Mouse (Mus musculus) kidney, embryonic 15.5 days (tissue): ENCODE measurements at regions not wholly inside any gene's neighbourhood (a gene's known extent, or its start where the extent isn't known, plus 50 kb on each side); places are given as distances from the start of the nearest gene placed in this dataset.

ENCODE experiments used
- ATAC-seq: fragments of 200-750 bp; cut with Nextera tagmentation; replicated peaks from 2 replicates; pipeline ENCODE4 v1.8.0; 2017; ENCODE audit warnings: moderate TSS enrichment; ENCODE audit not compliant: low FRiP score
- H3K27ac ChIP-seq: fragments of 300-500 bp; sonication (generic); 2 replicates; pipeline ENCODE4 v1.5.1; 2015; ENCODE audit warnings: mild to moderate bottlenecking, inconsistent platforms
- H3K27me3 ChIP-seq: fragments of 300-500 bp; sonication (generic); 2 replicates; pipeline ENCODE4 v1.6.1; 2015; ENCODE audit warnings: inconsistent platforms
- H3K36me3 ChIP-seq: fragments of 300-500 bp; sonication (generic); 2 replicates; pipeline ENCODE4 v1.6.1; 2015; ENCODE audit warnings: inconsistent platforms
- H3K4me1 ChIP-seq: fragments of 300-500 bp; sonication (generic); 2 replicates; pipeline ENCODE4 v1.6.1; 2015; ENCODE audit warnings: inconsistent platforms
- H3K4me2 ChIP-seq: fragments of 300-500 bp; sonication (generic); 2 replicates; pipeline ENCODE4 v1.6.1; 2015; ENCODE audit warnings: moderate library complexity, mild to moderate bottlenecking, inconsistent platforms
- H3K4me3 ChIP-seq: fragments of 300-500 bp; sonication (generic); replicated peaks from 2 replicates; pipeline ENCODE4 v1.5.1; 2015; ENCODE audit warnings: mild to moderate bottlenecking, inconsistent platforms
- H3K9ac ChIP-seq: fragments of 300-500 bp; sonication (generic); 2 replicates; pipeline ENCODE4 v1.6.1; 2015; ENCODE audit warnings: mild to moderate bottlenecking, inconsistent platforms
- H3K9me3 ChIP-seq: fragments of 300-500 bp; sonication (generic); replicated peaks from 2 replicates; pipeline ENCODE4 v1.6.1; 2016; ENCODE audit warnings: inconsistent platforms
- WGBS: fragments of 180-500 bp; shearing (Covaris S2); methylation state at CpG from one replicate; pipeline ENCODE4 v1.1.7; 2015; ENCODE audit warnings: mixed read lengths; 5-methylcytosine and 5-hydroxymethylcytosine counted together

DNA sequence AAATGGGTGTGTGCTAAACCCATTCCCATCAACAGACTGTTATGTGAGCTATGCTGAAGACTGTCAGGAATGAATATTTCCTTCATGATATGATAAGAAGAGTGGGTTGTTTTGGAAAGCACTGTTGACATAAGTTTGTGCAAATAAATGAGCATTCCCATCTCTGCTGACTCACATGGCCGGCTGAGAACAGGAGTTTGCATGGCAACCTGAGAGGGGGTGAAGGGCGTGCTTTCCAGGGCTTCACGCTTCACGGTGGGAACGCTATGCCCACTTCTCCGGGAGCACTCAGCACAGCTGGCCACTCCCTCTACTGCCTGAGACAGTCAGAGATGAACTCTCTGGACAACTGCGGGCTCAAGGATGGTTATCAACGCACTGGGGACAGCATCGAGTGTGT lies 348.9 kb upstream of the Slc24a5 start:
- Histone ChIP-seq H3K4me1 (peaks cover 22% of the 10 kb centered on the region), H3K4me3 (no peak overlapping the region), H3K27ac (0 out of 2 replicates have a peak overlapping the region, but pooled peaks have one; percentile 72), H3K36me3 (no peaks in the 10 kb centered on the region), H3K9ac (no peak overlapping the region), H3K4me2 (no peak overlapping the region), H3K9me3 (no peaks in the 10 kb centered on the region), H3K27me3 (peaks cover 3% of the 10 kb centered on the region; the same call in 1 of the 2 replicates)
- peak; percentile 85 for ATAC-seq
- 44% methylated on average over 9 of the region's 9 CpGs for WGBS

DNA sequence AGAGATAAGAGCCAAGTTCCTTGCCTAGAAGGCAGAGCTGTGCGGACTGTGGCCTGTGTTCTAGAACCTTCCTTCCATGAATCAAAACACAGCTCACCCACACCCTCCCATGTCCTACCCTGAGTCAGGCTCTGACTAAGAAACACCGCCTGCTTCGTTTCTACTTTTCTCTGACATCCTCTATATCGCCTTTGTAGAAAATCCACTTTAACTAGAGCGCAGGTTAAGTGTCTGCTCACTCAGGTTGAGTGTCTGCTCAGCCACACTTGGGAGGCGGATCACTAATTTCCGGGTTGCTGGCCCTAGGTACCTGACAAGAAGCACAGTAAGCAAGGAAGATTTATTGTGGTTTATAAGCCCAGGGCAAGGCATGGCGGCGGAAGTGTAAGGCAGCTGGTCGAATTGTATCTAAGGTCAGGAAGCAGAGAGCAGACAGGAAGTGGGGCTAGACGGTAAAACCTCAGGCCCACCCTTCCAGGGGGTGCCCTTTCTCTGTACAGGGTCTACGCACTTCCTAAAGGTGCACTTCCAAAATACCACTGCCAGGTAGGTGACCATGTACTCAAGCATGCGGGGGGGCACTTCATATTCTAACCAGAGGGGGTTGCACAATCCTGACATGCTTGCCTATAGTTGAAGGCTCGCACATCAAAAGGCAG lies 348.0 kb upstream of the Slc24a5 start:
- Histone ChIP-seq H3K4me2 (0 out of 2 replicates have a peak overlapping the region, but pooled peaks have one; percentile 19), H3K27ac (peak overlapping the region; percentile 72), H3K4me3 (no peak overlapping the region), H3K9ac (no peak overlapping the region), H3K36me3 (no peaks in the 10 kb centered on the region), H3K9me3 (no peaks in the 10 kb centered on the region), H3K4me1 (peaks cover 22% of the 10 kb centered on the region), H3K27me3 (peaks cover 3% of the 10 kb centered on the region; the same call in 1 of the 2 replicates)
- WGBS = 30% methylated on average over 14 of the region's 14 CpGs
- ATAC-seq = peak; percentile 76

DNA sequence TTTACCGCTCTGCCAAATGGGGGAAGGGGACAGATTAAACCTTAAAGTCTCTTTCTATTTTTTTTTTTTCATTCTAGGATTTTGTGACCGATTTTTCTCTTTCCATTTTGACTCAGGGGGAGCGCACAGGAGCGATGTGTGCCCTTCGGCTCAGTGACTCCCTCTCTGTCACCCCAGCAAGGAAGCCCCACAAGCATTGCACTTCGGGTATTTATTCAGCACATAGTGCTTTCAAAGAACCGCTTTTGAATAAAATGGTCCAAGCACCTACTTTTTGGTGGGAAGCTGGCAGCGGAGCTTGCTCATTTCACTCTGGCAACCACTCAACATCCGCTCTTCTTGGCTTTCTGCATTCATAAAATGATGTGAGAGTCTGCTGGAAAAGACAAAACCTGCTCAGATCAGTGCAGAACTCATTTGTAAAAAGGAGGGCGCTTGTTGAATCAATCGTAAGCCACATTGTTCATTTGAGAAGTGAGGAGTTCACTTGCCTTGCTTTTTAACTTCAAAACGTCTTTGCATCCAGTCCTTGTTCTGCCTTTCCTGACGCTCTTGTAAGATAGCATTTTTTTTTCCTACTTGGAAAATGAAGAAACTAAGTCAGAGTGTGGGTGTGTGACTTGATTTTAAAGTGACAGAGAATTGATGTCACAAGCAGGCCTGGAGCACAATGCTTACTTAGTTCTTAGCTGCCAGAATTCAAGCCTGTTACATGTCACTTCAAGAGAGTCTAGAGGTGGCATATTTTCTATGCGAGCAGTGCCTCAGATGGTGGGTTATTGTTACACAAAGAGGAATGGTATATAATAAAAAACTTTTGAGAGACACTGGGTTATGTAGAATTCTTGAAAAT lies 347.1 kb upstream of the Slc24a5 start:
- peaks cover 27% of the 10 kb centered on the region for H3K4me1 ChIP-seq
- H3K9ac ChIP-seq = no peak overlapping the region
- ATAC-seq = no peak
- peak overlapping the region; percentile 45 for H3K27ac ChIP-seq
- H3K4me3 ChIP-seq = no peak overlapping the region
- WGBS = 74% methylated on average over 14 of the region's 14 CpGs
- H3K27me3 ChIP-seq = peaks cover 3% of the 10 kb centered on the region; the same call in 1 of the 2 replicates
- no peaks in the 10 kb centered on the region for H3K36me3 ChIP-seq
- H3K9me3 ChIP-seq = no peaks in the 10 kb centered on the region
- H3K4me2 ChIP-seq = no peak overlapping the region

DNA sequence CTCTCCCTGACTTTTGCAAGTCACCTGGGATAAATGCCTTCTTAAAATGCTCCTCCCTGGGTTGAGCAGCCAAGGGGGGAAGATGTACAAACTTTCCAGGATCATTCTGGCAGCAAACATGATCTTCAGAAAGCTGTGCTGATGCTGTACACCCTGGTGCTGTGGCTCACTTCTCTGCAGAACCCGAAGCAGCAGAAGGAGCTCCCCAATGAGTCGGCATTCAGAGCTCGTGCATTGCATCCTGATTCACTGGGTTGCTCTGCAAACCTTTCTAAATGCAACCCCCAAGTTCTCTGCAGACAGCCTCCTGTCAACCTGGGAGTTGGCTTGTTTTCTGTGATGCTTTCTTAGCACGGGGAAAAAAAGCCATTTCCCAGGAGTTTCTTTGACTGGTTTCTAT lies 343.8 kb upstream of the Slc24a5 start:
- WGBS = 52% methylated on average over 4 of the region's 4 CpGs
- Histone ChIP-seq H3K27ac (no peak overlapping the region), H3K9me3 (no peaks in the 10 kb centered on the region), H3K4me2 (no peak overlapping the region), H3K4me3 (no peak overlapping the region), H3K4me1 (peaks cover 22% of the 10 kb centered on the region), H3K9ac (no peak overlapping the region), H3K36me3 (no peaks in the 10 kb centered on the region), H3K27me3 (peaks cover 3% of the 10 kb centered on the region; the same call in 1 of the 2 replicates)
- ATAC-seq = no peak

DNA sequence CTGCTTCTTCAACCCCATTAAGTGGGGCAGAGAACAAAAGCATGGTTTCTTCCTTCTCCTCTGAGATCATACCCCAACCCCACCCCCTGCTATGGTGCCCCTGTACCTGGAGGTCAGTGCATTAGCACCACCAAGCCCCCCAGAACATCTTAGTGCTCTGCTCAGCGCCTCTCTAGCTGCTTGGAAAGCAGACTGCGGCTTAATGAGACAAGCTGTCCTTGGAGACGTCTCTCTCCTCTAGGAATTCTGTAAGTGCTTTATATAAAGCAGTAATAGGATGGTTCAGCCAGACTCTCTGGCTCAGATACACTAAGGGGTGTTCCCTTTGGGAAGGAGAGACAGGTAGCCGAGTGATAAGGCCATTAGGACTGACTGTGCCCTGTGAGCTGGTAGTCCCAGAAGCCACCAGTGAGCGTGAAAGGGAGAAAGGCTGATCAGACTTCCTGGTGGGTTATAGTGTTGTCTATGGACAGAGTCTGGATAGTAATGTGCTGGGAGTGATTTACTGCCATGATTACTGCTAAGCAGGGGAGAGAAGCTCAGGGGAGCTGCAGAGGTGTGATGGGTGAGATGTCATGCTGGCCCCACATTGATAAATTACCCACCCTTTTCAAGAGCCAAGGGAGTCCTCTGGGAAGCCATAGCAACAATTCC lies 343.0 kb upstream of the Slc24a5 start:
- 0 out of 2 replicates have a peak, but pooled peaks have one; percentile 46 for ATAC-seq
- H3K4me3 ChIP-seq = no peak overlapping the region
- H3K27ac ChIP-seq = no peak overlapping the region

DNA sequence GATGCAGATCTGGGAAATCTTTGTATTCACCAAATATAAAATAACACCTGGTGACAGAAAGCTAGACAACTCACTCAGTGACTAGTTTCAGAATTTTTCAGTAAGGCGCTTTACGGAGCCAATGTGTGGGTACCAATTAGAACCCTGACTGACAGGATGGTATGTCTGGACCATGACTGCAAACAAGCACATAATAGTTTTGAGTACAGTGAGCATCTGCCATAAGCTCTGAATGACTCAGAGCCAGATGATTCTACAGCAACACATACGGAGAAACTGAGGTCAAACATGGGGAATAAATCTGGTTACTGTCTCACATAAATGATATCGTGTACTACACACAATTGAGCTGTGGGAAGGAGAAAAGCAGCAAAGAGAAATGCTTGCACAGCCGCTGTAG lies 339.9 kb upstream of the Slc24a5 start:
- Histone ChIP-seq H3K4me3 (no peak overlapping the region), H3K9ac (no peak overlapping the region), H3K36me3 (no peaks in the 10 kb centered on the region), H3K4me2 (no peak overlapping the region), H3K9me3 (no peaks in the 10 kb centered on the region), H3K4me1 (0 out of 2 replicates have a peak, but pooled peaks cover 5% of the 10 kb centered on the region), H3K27ac (no peak overlapping the region), H3K27me3 (peaks cover 3% of the 10 kb centered on the region; the same call in 1 of the 2 replicates)
- no peak for ATAC-seq
- WGBS = 87% methylated on average over 5 of the region's 5 CpGs

More for the DNA sequence above, 343.0 kb upstream of the Slc24a5 start:
- Histone ChIP-seq H3K4me2 (no peak overlapping the region), H3K9me3 (no peaks in the 10 kb centered on the region), H3K27me3 (peaks cover 3% of the 10 kb centered on the region; the same call in 1 of the 2 replicates), H3K36me3 (no peaks in the 10 kb centered on the region), H3K9ac (no peak overlapping the region), H3K4me1 (peaks cover 14% of the 10 kb centered on the region)
- WGBS = 51% methylated on average over 5 of the region's 5 CpGs

DNA sequence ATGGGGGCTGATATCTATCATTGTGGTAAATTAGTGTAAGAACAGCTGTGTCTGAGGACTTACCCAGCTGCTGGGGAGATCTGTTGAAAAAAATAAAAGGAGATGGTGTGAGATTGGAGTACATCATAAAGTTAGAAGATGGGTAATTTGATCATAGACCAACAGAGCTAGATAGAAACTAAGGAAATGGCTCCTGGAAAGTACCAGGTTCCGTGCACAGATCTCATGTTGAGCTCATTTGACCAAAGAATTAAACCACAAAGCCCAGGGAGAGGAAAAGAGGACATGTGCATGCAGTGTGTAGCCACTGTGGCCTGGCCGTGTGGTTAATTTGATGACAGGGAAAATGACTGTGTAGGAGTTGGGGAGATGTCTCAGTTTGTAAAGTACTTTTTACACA lies 335.3 kb upstream of the Slc24a5 start:
- no peaks in the 10 kb centered on the region for H3K4me1 ChIP-seq
- H3K9ac ChIP-seq = no peak overlapping the region
- no peak overlapping the region for H3K4me2 ChIP-seq
- H3K27me3 ChIP-seq = no peaks in the 10 kb centered on the region
- 83% methylated on average over 2 of the region's 2 CpGs for WGBS
- no peaks in the 10 kb centered on the region for H3K36me3 ChIP-seq
- no peak overlapping the region for H3K4me3 ChIP-seq
- no peak for ATAC-seq
- H3K27ac ChIP-seq = no peak overlapping the region
- no peaks in the 10 kb centered on the region for H3K9me3 ChIP-seq

DNA sequence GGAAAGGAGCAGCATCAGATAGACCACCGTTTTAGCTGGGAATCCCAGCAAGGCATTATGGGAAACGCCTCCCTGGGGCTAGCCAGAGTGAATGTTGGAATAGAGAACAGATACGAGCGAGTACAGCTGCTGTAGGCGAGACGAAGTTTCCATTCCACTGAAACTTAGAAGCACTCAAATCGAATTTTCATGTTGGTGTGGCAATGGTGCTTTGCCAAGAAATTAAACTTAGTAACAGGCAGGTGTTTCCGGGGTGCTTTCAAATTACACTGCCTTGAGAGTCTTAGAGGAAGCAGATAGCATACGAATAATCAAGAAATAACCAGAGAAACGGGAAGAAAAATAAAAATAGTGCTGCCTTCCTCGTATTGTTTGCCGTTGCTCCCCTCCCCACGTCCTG lies 327.1 kb upstream of the Slc24a5 start:
- H3K27me3 ChIP-seq = no peaks in the 10 kb centered on the region
- WGBS = 56% methylated on average over 13 of the region's 13 CpGs
- no peaks in the 10 kb centered on the region for H3K9me3 ChIP-seq
- no peaks in the 10 kb centered on the region for H3K36me3 ChIP-seq
- H3K9ac ChIP-seq = no peak overlapping the region
- H3K4me1 ChIP-seq = 0 out of 2 replicates have a peak, but pooled peaks cover 3% of the 10 kb centered on the region
- H3K4me3 ChIP-seq = no peak overlapping the region
- H3K4me2 ChIP-seq = no peak overlapping the region
- no peak for ATAC-seq
- no peak overlapping the region for H3K27ac ChIP-seq

DNA sequence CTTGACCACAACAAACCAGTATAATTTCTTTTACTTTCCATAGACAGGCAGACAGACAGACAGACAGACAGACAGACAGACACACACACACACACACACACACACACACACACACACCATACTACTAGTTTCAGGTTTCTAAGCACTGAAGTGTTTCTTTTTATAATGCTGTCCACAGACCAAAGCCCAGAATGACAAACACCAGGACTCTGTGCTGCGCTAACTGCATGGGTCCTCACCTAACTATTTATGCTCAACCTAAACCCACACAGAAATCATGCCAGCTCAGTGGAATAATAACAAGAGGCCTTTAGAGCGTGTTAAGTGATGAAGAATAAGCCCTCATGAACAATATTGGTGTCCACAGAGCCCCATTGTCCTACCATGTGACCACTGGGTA lies 325.0 kb upstream of the Slc24a5 start:
- Histone ChIP-seq H3K36me3 (no peaks in the 10 kb centered on the region), H3K27ac (no peak overlapping the region), H3K27me3 (no peaks in the 10 kb centered on the region), H3K9ac (no peak overlapping the region), H3K4me2 (no peak overlapping the region), H3K4me1 (0 out of 2 replicates have a peak, but pooled peaks cover 3% of the 10 kb centered on the region), H3K4me3 (no peak overlapping the region), H3K9me3 (no peaks in the 10 kb centered on the region)
- ATAC-seq = no peak
- 87% methylated on average over 2 of the region's 2 CpGs for WGBS

DNA sequence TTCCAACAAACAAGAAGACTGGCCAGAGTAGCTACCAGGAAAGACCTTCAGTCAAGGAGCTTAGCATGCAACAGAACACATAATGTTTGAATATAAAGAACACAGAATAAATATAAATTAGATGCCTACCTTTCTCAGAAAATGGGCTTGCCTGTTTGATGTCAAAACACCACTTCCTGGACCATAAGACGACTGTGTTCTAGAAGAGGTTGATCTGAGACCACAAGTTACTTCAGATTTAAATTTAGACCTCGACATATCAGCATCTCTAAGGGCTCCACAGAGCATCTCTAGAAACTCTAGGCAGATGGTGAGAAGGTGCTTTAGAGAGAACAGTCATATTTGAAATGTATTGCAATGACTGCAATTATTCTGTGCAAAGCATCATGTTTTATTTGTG lies 322.9 kb upstream of the Slc24a5 start:
- H3K36me3 ChIP-seq = no peaks in the 10 kb centered on the region
- 81% methylated on average over 2 of the region's 2 CpGs for WGBS

DNA sequence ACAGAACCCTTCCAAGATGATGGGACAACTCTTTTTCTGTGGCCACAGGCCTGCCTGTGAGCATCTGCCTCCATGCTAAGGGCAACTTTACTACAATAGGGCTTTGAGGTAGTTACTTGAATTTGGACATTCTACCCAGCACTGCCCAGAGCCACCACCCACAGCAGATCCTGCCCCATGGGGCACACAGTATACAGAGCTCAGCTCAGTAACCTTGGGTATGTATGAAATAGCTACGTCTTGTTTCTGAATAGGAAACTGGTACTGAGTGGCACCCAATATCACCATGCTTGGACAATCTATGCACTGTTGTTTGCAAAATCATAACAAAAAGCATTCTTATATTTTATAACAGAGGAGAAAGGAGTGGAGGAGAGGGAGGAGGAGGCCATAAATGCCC lies 320.8 kb upstream of the Slc24a5 start:
- Histone ChIP-seq H3K27ac (no peak overlapping the region), H3K36me3 (no peaks in the 10 kb centered on the region), H3K9ac (no peak overlapping the region), H3K4me3 (no peak overlapping the region), H3K27me3 (no peaks in the 10 kb centered on the region), H3K9me3 (no peaks in the 10 kb centered on the region), H3K4me2 (no peak overlapping the region), H3K4me1 (no peaks in the 10 kb centered on the region)
- no peak for ATAC-seq
- WGBS = 87% methylated on average over 1 of the region's 1 CpGs

More for the DNA sequence above, 322.9 kb upstream of the Slc24a5 start:
- H3K9ac ChIP-seq = no peak overlapping the region
- H3K4me3 ChIP-seq = no peak overlapping the region
- ATAC-seq = no peak
- no peaks in the 10 kb centered on the region for H3K9me3 ChIP-seq
- H3K4me1 ChIP-seq = 0 out of 2 replicates have a peak, but pooled peaks cover 3% of the 10 kb centered on the region
- H3K4me2 ChIP-seq = no peak overlapping the region
- H3K27me3 ChIP-seq = no peaks in the 10 kb centered on the region
- no peak overlapping the region for H3K27ac ChIP-seq

DNA sequence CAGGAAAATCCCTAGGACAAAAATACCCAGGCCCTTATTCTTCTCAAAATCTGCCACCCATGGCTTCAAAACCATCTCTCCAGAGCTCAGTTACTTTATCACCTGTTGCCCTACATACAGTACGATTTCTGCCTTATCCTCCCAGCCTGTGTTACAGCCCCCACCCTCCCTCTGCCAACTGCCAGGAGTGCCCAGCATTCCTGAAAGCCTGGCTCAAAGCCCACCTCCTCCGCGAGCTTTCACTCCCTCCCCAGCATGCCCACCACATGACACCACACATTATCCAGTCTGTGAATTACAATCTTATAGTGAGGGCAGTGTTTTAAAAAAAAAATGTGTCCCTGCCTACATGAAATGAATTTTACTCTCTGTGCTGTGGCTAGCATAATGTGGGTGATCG lies 320.3 kb upstream of the Slc24a5 start:
- Histone ChIP-seq H3K4me1 (no peaks in the 10 kb centered on the region), H3K9ac (no peak overlapping the region), H3K27me3 (no peaks in the 10 kb centered on the region), H3K27ac (no peak overlapping the region), H3K4me2 (no peak overlapping the region), H3K36me3 (no peaks in the 10 kb centered on the region), H3K9me3 (no peaks in the 10 kb centered on the region), H3K4me3 (no peak overlapping the region)
- WGBS = 73% methylated on average over 4 of the region's 4 CpGs
- no peak for ATAC-seq
